Mouse (Mus musculus) forebrain, postnatal 0 days (tissue): ENCODE measurements around the gene Ier2. TPM values are rescaled to one million over a fixed set of nuclear protein-coding genes. Genes with fewer than 3 reads are reported as not detected.

ENCODE experiments used
- ATAC-seq: fragments of 200-750 bp; cut with Nextera tagmentation; 2 replicates; pipeline ENCODE4 v1.8.0; 2017; ENCODE audit warnings: mild to moderate bottlenecking, moderate library complexity
- DNase-seq: peaks from one replicate; pipeline ENCODE4 v3.0.0-alpha.2; 2015
- H3K27ac ChIP-seq: fragments of 300-500 bp; sonication (generic); 2 replicates; pipeline ENCODE4 v1.5.1; 2014; ENCODE audit warnings: low read depth, mild to moderate bottlenecking, antibody characterized with exemption, low read length, moderate library complexity, mixed read lengths
- H3K27me3 ChIP-seq: fragments of 300-500 bp; sonication (generic); 2 replicates; pipeline ENCODE4 v1.6.1; 2014; ENCODE audit warnings: mild to moderate bottlenecking, low read length, mixed read lengths; ENCODE audit not compliant: insufficient read depth
- H3K36me3 ChIP-seq: fragments of 300-500 bp; sonication (generic); 2 replicates; pipeline ENCODE4 v1.6.1; 2014; ENCODE audit warnings: mild to moderate bottlenecking, moderate library complexity; ENCODE audit not compliant: insufficient read depth
- H3K4me1 ChIP-seq: fragments of 300-500 bp; sonication (generic); 2 replicates; pipeline ENCODE4 v1.6.1; 2014; ENCODE audit warnings: antibody characterized with exemption; ENCODE audit not compliant: insufficient read depth
- H3K4me2 ChIP-seq: fragments of 300-500 bp; sonication (generic); 2 replicates; pipeline ENCODE4 v1.6.1; 2014; ENCODE audit warnings: low read depth, mild to moderate bottlenecking, moderate library complexity
- H3K4me3 ChIP-seq: fragments of 300-500 bp; sonication (generic); 2 replicates; pipeline ENCODE4 v1.5.1; 2014; ENCODE audit warnings: low read depth, low read length, mixed read lengths
- H3K9ac ChIP-seq: fragments of 300-500 bp; sonication (generic); 2 replicates; pipeline ENCODE4 v1.6.1; 2014; ENCODE audit warnings: mild to moderate bottlenecking
- H3K9me3 ChIP-seq: fragments of 300-500 bp; sonication (generic); 2 replicates; pipeline ENCODE4 v1.6.1; 2016; ENCODE audit warnings: low read length
- CTCF ChIP-seq: sonication (generic); IDR thresholded peaks from 2 replicates; pipeline ENCODE4 v1.5.1; 2016; ENCODE audit warnings: antibody characterized with exemption, control low read depth, low read depth
- WGBS: fragments of 180-500 bp; shearing (Covaris S2); extraction: QIAGEN DNeasy Blood & Tissue Kit; methylation state at CpG from one replicate; pipeline ENCODE4 v1.1.7; 2014; 5-methylcytosine and 5-hydroxymethylcytosine counted together
- polyA plus RNA-seq: library from polyadenylated mRNA; unstranded; fragments of >200 nt; fragmentation: Nextera tagmentation; extraction: Ambion mirVana; gene quantifications from 2 replicates; pipeline ENCODE4 v1.2.1, GENCODE M21; 2015
- total RNA-seq: library from RNA; depleted of rRNA; stranded (reverse); fragments of >200 nt; gene quantifications from 2 replicates; pipeline ENCODE4 v1.2.3, GENCODE M21; 2014

Gene Ier2
- total and polyA plus RNA-seq, 2 experiments from 2014 or later = 8.5 to 19.3 TPM

DNA sequence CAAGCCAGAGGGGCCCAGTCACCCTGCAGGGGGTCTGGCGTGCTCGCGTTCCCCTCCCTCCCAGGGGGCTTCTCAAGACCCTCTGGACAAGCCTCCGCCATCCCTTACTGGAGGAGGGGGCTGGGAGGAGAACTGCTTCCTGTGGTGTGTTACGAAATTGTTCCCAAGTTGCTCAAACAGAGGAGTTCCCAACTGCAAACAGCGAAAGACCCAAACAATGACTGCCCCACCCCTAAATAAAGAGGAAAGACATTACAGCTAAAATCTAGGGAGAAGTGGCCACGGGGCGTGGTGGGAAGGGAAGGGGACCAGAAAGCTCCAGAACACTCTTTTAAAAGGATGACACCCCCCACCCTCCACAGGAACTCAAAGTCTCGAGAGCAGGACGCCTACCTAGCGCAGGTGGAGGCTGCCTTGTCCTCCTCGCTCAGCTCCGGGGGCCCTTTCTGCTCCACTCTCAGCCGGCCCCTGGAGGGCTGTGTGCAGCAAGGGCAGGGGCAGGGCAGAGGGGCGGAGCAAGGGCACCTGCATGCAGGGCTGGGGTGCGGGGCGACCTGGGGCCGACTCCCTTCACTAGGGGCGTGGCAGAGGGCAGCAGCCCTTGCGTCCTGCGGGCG lies 44.7 kb upstream of the Ier2 start:
- peaks cover 15% of the 10 kb centered on the region for H3K4me1 ChIP-seq
- peak overlapping the region; percentile 58 for H3K9ac ChIP-seq
- H3K36me3 ChIP-seq = peaks cover 8% of the 10 kb centered on the region
- ATAC-seq (no peak), DNase-seq (peak; percentile 65)
- H3K4me3 ChIP-seq = no peak overlapping the region
- peak overlapping the region; percentile 90 for H3K27ac ChIP-seq
- peak overlapping the region; percentile 47 for H3K4me2 ChIP-seq
- WGBS = 22% methylated on average over 22 of the region's 22 CpGs
- no peaks in the 10 kb centered on the region for H3K9me3 ChIP-seq
- 0 out of 2 replicates have a peak, but pooled peaks cover 11% of the 10 kb centered on the region for H3K27me3 ChIP-seq
- TF ChIP-seq CTCF = no peak

DNA sequence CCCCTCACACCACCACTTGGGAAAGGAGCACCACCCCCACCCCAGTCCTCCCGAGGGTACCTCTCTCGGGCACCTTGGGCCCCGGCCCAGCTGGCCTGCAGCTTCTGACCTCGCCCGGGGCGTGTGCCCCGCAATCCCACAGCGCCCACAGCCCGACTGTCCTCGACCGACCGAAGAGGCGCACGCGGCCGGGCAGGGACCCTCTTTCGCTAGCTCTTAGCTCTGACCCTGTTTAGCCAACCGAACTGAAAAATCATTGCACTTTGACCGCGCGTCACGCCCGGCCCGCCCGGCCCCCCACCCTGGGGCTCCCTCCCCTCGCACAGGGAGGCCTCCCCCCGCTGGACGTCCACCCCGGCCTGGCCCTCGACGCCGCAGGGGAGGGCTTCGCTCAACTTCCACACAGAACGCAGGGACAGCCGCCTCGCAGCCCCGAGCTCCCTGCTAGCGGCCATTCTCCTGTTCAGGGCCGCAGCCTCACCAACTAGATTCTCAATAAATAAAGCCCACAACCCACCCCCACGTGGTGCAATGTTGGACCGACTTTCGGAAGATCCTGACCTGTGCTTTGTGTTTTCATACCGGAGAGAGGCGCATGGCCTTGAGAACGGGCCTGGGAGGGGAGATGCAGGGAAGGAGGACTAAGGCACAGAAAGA lies 44.1 kb upstream of the Ier2 start:
- Histone ChIP-seq H3K4me3 (0 out of 2 replicates have a peak overlapping the region, but pooled peaks have one; percentile 11), H3K36me3 (peaks cover 8% of the 10 kb centered on the region), H3K4me1 (peaks cover 15% of the 10 kb centered on the region), H3K27me3 (0 out of 2 replicates have a peak, but pooled peaks cover 11% of the 10 kb centered on the region), H3K9me3 (no peaks in the 10 kb centered on the region), H3K9ac (peak overlapping the region; percentile 58), H3K4me2 (peak overlapping the region; percentile 47), H3K27ac (peak overlapping the region; percentile 90)
- no peak for ATAC-seq
- DNase-seq = no peak
- no peak for TF ChIP-seq CTCF
- WGBS = 15% methylated on average over 40 of the region's 45 CpGs

DNA sequence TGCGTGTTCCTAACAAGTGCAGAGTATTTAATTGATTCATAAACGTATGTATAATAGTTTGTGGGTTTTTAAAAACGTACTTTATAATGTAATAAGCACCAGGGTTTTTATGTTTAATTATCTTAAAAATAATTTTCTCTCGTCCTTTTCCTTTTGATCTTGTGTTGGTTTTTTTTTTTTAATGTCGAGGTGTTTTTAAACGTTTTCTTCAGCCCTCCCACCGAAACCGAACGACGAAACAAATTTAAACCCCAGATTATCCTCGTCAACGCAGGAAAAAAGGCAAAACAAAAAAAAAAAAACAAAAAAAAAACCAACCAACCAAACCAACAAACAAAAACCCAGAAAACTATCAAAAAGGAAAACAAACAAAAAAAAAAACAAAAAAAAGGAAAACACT lies 43.3 kb upstream of the Ier2 start:
- no peaks in the 10 kb centered on the region for H3K9me3 ChIP-seq
- H3K36me3 ChIP-seq = peaks cover 8% of the 10 kb centered on the region
- no peak for TF ChIP-seq CTCF
- DNase-seq (no peak), ATAC-seq (no peak)
- H3K4me3 ChIP-seq = peak overlapping the region; percentile 22
- H3K27me3 ChIP-seq = 0 out of 2 replicates have a peak, but pooled peaks cover 11% of the 10 kb centered on the region
- H3K4me2 ChIP-seq = peak overlapping the region; percentile 51
- H3K27ac ChIP-seq = peak overlapping the region; percentile 90
- peaks cover 15% of the 10 kb centered on the region for H3K4me1 ChIP-seq
- WGBS = 10% methylated on average over 12 of the region's 12 CpGs
- H3K9ac ChIP-seq = peak overlapping the region; percentile 58

DNA sequence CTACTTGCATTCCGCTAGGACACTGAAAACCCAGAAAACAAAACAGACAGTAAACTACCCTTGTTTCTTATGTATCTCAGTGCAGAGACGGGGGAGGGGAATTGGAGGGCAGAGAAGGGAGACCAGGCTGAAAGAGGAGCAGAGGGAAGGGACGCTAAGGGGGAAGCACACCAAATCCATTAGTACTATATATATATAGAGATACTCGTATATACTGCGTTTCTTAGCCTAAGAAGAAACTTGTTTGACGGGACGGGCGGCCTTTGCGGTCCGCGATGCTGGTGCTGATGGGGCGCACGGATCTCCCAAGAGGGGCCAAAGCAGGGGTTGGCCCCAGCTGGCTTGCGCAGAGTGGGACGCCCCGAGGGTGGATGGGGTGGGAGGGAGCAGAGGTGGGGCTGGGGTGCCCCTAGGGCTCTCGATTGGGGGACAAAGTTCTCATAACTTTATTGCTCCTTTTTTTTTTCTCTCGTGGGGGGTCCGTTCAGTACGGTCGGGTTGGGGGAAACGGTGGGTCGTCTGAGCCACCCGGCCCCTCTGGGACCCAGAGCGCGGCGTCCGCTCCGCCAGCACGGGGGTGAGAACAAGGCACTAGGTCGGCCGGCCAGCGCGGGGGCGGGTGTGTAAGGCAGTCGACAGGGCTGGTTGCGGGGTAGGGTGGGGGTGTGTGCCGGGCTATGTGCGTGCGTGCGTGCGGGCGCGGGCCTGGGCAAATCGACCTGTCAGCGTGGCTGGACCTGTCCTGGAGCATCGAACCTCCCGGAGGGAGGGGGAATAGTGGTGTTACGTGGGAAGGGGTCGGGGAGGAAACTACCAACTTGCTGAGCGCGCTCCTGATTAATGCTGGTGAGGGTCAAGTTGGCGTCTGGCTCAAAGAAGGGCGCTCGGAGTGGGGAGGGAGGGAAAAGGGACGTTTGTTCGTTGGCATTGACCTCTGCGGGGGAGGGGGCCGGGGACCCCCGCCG lies 42.5 kb upstream of the Ier2 start:
- no peak for TF ChIP-seq CTCF
- no peaks in the 10 kb centered on the region for H3K9me3 ChIP-seq
- ATAC-seq (no peak), DNase-seq (peak; percentile 45)
- H3K9ac ChIP-seq = peak overlapping the region; percentile 58
- H3K4me1 ChIP-seq = peaks cover 15% of the 10 kb centered on the region
- peak overlapping the region; percentile 90 for H3K27ac ChIP-seq
- H3K36me3 ChIP-seq = peaks cover 8% of the 10 kb centered on the region
- peak overlapping the region; percentile 51 for H3K4me2 ChIP-seq
- H3K27me3 ChIP-seq = 0 out of 2 replicates have a peak, but pooled peaks cover 11% of the 10 kb centered on the region
- 2% methylated on average over 60 of the region's 61 CpGs for WGBS
- peak overlapping the region; percentile 22 for H3K4me3 ChIP-seq

DNA sequence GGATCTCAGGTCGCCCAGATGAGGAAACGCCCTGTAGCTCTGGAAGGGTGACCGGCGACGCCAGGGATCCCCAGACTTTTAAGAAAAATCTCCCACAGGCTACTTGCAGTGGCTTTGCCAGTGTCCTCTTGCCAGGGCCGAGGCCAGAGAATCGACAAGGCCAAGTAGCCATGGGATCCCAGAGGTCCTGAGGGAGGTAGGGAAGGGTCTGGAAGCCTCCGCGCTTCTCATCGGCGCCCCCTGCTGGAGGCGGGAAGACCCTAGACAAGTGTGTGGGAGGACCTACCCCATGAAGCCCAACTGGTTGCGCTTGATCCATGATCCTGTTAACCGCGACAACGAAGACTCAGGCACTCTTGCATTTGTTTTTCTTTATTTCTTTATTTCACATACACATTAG lies 41.7 kb upstream of the Ier2 start:
- H3K4me3 ChIP-seq = no peak overlapping the region
- ATAC-seq = peak; percentile 40
- H3K36me3 ChIP-seq = peaks cover 12% of the 10 kb centered on the region
- 0 out of 2 replicates have a peak, but pooled peaks cover 11% of the 10 kb centered on the region for H3K27me3 ChIP-seq
- peak; percentile 85 for DNase-seq
- peak overlapping the region; percentile 33; the same call in 1 of the 2 replicates for H3K9ac ChIP-seq
- peak; percentile 78 for TF ChIP-seq CTCF
- H3K4me1 ChIP-seq = peaks cover 15% of the 10 kb centered on the region
- H3K27ac ChIP-seq = peak overlapping the region; percentile 90
- H3K9me3 ChIP-seq = no peaks in the 10 kb centered on the region
- WGBS = 3% methylated on average over 16 of the region's 16 CpGs
- peak overlapping the region; percentile 51 for H3K4me2 ChIP-seq

DNA sequence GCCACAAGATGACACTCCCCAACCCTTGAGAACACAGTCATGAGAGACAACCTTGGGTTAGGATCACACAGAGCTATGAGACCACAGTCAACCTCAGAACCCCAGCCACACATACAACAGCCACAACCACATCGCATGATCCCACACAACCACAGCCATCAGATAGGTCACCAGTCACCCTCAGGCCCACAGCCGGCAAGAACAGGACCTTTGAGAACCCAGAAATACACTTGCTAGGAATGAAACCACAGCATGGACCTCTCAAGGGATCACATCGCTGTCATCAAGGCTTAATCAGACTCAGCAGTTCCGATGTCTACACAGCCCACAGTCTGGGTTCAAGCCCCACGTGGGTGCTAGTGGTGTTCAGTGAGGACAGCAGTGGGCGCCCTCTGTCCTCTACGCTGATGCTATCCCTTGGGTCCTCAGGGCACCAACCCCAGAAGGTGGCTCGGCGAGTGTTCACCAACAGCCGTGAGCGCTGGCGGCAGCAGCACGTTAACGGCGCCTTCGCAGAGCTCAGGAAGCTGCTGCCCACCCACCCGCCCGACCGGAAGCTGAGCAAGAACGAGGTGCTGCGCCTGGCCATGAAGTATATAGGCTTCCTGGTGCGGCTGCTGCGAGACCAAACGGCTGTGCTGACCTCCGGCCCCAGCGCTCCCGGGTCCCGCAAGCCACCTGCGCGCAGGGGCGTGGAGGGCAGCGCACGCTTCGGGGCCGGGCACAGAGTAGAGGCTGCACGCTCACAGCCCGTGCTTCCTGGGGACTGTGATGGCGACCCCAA lies 41.0 kb upstream of the Ier2 start:
- ATAC-seq = no peak
- H3K36me3 ChIP-seq = peaks cover 12% of the 10 kb centered on the region
- DNase-seq = peak; percentile 37
- H3K4me3 ChIP-seq = no peak overlapping the region
- peak; percentile 11; the same call in 1 of the 2 replicates for TF ChIP-seq CTCF
- peak overlapping the region; percentile 51; the same call in 1 of the 2 replicates for H3K4me2 ChIP-seq
- H3K9ac ChIP-seq = peak overlapping the region; percentile 33; the same call in 1 of the 2 replicates
- peaks cover 12% of the 10 kb centered on the region for H3K4me1 ChIP-seq
- no peaks in the 10 kb centered on the region for H3K9me3 ChIP-seq
- 0 out of 2 replicates have a peak, but pooled peaks cover 11% of the 10 kb centered on the region for H3K27me3 ChIP-seq
- 19% methylated on average over 38 of the region's 38 CpGs for WGBS
- peak overlapping the region; percentile 90 for H3K27ac ChIP-seq
